Mouse (Mus musculus) natural killer cell, adult 2 months (primary cell): ENCODE results near the gene Sik2.

Source experiments
- DNase-seq, 2 experiments: peaks; one replicate each; pipeline ENCODE4 v3.0.0; 2022; ENCODE audit warnings: low spot score in 2 of 2

Gene Sik2

DNA sequence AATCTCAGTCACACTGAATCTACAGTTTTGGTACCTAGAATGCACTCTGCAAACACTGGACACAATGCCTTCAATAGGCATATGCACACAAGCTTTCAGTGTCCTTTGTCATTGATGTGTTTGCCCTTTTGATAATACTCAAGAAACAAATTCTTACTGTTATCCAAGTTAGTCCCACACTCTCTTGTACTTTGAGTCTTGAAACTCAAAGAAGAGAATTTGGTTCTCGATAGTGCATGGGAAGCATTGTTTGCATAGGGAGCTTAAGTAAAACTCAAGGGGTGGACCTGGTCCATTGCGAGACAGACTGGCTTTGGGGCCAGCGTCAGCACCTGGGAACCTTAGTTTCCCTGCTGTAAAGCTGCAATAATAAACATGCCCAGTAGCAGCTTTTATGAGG is 90.7 kb downstream of the Sik2 start:
- no peak for DNase-seq

DNA sequence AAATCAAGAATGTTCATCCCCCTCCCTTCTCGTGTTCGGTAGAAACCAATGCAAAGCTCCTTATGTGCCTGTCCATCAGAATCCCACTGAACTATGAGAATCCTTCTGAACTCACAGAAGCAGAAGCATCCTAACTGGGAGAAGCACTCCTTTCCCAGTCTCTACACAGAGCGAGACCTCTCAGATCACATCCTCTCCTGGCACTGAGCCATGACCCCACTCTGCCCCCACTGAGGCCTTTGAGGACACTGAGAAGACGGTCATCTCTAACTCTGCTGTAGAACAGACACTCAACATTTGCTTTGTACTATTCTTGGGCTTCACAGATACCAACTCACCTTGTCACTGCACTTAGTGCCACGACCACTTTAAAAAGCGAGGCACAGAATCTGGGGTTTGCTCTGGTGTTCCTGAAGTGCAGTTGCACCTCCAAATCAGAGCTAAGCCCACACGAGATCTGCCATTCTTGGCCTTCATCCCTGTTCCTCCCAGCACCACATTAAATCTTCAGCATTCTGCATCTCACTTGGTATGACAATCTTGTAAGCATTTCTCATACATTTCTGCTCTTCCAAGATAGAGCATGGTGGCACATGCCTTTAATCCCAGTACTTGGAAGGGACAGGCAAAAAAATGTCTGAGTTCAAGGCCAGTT is 96.9 kb downstream of the Sik2 start:
- no peak for DNase-seq

DNA sequence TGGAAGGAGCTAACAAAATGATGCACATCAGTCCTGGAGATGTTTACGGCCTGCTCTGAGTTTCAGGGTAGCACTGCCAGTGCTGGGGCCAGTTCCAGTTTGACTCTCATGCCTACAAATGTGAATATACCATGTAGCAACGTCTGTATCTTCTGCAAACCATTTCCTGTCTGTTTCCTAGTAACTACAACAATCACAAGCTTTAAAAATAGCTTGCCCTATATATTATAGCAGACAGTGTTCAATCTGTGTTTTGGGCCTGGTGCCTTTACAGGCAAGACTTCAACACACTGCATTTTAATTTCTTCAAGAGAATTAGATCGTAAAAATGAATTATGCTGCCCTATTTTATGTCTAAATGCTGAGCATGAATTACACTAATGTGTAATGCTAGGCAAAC is 103.6 kb downstream of the Sik2 start:
- peak; percentile 6 to 27 for DNase-seq

DNA sequence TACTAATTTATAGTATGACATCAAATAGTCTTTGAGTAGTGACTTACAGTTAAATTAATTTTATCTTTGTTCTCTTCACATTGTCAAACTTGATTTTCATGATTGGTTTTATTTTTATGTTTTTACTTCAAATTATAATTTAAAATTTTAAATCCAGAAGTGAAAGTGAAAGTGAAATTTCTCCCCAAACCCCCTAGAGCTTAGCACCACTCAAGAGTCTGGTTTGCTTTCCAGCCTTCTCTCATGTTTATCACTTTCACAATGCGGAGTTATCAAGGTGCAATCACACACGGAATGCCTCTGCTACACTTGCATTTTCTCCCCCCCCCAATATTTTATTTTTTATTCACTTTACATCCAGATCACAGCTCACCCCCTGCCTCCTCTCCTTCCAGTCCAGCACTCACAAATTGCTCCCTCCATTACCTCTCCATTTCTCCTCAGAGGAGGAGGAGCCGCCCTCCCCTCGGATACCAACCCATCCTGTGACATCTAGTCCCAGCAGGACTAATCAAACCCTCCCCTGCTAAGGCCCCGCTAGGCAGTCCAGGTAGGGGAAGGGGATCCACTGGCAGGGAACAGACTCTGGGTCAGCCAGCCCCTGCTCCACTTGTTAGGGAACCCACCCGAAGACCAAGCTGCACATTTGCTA is 104.6 kb downstream of the Sik2 start:
- no peak for DNase-seq

DNA sequence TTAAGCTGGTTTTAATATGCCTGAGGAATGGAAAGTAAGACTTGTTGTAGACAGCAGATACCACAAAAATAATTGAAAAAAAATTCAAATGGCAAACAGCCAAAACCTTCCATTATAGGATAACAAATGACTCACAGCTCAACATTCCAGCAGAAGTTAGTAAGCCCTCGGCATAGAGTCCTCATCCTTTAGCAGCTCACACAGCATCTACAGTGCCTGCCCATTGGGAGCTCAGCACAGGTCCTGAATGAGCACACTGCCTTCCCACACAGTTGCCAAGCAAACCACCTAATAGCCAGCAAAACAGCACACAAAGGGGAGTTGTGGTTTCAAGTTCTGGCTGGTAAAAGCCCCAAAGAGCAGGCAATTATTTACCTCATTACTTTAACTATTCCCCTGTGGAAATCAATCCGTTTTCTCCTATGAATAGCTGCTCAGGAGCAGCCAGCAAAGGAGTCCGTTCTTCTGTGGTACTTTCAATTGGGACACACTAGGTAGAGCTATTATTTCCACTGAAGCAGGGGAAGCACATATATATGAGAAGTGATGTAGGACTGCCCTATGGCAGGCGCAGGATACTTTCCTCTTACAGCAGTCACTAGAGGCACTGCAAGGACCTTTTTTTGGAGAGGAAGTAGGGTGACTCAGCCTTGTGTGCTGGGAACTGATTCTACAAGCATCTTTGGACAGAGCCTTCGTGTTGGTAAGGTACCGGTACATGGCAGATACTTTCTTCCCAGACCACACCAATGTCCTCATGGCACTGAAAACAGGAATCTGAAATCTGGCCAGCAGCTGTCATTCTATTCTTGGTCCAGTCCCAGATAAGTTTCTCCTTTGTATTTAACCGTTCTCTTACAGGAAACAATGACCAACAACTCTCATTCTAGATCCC is 108.6 kb downstream of the Sik2 start:
- DNase-seq, result no peak

DNA sequence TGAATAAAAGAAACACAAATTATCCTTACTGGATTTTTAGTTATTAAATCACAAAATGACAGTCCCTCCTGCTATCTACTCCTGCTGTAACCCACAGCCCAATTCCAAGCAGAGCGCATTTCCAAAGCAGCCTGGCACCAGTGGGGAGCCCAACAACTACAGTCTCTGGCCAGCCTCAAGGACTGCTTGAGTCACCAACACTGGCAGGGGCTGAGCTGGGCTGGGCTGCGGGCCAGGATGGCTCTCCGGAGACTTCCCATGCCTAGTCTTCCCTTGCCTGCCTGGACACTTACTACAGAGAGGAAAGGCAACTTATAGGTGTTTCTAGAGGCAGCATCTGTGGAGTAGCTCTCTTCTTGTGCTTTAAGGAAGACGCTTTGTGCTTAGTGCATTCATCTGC is 115.2 kb downstream of the Sik2 start:
- no peak for DNase-seq

DNA sequence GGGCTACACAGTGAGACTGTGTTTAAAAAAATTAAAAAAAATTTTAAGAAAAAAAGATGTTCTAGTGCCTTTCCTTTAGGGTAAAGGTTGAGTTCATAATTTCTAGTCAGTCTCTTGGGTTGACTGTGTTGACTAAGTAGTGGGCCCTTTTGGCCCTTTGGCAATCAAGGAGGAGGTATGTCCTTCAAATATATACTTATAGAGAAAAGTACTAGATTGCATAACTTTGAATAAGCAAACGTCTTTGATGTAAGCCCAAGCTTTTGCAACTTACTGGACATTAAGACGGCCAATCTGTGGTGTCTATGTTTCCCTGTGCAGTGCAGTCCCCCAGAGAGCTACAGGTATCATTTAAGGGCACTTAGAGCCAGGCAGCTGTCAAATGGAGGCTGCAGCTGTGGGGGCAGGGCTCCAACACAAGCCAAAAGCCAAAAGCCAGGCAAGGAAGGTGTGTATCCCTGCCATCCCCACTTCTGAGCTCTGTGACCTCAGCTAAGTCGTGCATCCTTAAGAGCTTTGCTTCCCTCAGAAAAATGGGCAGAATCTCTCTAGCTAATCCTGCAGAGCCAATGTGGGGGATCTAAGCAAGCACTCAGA is 118.3 kb downstream of the Sik2 start:
- DNase-seq, result no peak

DNA sequence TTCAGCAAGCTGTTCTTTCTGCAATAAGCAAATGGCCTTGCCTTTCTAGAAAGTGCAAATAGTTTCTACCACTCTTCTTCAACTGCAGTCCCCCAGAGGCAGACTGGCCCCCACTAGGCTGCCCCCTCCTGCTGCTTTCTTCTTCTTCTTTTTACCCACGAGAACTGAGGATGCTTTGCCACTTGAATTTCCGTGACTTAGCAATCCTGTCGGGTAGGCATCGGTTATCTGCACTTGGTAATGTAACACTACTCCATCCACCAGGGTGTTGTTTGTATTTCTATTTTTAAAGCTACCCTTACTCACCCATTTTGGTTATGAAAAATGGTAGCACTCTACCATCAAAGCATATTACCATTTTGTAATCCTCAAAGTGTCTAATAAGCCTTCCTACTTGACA is 118.9 kb downstream of the Sik2 start:
- no peak for DNase-seq

DNA sequence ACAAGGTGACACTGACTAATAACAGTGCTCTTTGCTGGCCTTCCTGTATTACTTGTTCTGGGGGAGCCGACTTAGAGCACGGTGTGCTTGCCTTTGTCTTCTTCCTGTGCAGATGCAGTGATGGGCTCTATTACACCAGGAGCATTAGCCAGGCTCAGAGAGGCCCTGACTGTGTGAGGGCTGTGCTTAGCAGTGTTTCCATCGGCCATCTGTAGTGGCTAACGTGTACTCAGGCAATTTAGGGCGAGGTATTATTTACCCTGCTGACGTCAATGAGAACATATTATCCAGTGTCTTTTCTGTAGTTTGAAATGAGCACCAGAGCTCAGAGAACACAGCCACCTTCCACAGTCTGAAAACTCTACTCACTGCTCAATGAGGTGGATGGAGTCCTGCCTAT is 119.7 kb downstream of the Sik2 start:
- no peak for DNase-seq

DNA sequence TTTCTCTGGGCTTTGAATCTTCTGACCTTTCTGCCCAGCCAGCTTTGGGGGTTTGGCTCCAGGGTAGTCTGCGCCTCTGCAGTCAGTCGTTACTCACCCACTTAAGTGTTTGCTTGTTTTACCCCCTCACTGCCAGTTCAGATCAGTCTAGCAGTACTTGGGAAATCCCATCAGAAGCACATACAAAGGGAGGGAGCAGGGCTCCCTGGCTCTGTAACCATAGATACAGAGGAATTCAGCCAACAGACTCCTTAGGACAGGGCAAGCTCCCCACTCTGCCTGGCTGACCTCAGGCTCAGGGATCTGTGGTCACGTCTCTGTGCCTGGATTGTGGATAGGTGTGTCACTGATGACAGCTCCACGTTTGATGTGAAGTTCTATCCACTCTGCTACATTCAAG is 121.5 kb downstream of the Sik2 start:
- no peak for DNase-seq

DNA sequence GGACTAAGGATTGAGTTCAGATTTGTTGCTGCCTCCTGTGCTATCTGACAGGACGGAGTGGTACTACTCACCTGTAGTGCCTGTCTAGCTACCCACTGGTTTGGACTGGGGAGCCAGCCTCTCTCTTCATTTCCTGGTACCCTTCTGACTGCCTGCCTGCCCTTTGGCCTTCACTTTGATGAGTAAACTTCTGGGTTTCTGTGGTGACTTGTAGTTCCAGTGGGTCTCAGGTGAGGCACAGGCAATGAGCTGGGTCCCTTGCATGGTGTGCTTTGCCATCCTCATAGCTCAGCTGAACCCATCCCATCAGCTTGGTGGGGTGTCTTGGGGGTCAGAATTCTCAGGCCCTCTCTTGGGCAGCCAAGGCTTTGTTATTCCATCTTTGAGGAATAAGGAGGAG is 122.0 kb downstream of the Sik2 start:
- DNase-seq, result no peak

DNA sequence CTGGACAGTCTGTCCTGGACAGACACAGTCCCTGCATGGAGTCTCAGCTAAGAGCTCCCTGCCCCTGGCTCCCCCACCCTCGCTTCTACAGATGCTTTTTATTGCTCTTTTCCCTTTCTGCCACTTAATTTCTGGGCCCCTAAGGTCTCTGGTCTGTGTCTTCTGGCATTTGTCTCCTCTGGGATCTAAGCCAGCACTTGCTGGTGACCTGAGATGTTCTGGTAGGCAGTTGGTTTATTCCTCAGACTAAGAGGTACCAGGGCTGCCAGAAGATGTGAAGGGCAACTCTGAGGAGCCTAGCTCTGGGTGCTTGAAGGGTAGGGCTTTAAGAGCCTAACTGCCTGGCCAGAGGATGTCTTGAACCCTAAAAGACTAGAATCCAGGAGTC is 123.3 kb downstream of the Sik2 start:
- no peak for DNase-seq

DNA sequence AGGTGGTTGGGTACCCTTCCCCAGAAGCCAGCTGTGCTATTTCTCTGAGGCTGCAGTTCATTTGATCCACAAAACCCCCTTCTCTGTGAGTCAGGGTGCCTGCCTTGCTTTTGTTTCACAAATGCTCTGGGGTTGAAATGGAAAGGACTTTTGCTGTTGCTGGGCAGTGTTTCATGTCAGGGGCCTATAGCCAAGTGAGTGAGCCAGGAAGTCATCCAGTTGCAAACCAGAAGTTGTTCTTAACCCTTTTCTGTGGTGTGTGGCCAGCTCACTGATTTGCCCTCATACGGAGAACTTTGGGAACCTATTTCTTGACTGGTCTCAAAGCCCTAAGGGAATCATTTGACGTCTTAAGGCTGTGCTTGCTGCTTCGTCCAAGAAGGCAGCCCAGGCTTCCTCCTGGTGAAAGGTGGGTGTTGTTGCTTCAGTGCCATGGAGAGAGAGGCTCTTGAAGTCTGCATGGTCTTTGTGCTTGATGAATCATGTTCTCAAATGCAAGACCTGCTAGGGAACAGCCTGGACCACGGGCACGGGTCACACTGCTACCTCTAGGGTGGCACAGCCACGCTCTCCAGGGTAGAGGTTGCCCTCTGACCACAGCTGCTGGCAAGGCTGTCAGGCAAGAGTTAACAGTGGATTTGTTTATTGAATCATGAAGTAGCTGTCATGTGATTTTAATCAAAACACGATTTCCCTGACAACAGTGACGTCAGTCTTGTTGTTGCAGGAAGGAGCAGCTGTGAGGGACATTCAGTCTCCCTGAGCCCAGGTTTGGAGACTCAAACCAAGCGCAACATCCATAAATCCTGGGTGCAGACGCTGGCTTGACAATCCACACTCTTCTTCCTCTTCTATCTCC is 123.9 kb downstream of the Sik2 start:
- peak; percentile 7 to 17 for DNase-seq

DNA sequence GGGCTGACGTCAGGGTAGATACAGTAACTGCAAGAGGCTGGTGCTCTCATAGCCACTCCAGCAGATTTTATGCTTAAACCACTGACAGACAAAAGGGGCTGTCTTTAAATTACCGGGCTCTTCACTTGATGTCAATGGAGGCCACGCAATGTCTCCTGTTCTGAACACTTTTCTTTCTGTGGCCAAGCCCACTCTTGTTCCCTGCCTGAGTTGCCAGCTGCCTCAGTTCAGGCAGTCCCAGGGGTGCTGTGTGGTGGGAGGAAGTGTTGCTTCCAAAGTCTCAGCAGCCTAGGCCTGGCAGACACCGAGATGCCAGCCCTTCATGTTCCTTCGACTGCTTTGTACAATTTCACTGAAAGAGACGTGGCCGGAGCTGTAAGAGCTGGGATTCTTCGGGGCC is 124.8 kb downstream of the Sik2 start:
- DNase-seq, result no peak

DNA sequence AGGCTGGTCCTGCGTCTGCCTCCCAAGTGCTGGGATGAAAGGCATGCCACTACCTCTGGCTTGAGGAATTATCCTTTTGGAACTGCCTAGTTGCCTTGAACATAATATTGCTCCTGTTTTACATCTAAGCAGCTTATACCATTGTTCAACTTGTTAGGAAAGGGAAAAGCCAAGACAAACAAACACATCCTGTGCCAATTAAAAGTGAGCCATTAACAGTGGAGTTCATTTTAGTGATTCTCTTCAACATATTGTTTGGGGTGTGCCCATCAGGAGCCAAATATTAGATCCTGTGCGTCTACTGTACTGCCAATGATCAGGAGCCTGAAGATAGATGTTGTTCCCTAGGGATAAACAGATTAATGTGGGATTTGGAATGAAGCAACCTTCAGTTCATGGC is 126.7 kb downstream of the Sik2 start:
- no peak for DNase-seq

DNA sequence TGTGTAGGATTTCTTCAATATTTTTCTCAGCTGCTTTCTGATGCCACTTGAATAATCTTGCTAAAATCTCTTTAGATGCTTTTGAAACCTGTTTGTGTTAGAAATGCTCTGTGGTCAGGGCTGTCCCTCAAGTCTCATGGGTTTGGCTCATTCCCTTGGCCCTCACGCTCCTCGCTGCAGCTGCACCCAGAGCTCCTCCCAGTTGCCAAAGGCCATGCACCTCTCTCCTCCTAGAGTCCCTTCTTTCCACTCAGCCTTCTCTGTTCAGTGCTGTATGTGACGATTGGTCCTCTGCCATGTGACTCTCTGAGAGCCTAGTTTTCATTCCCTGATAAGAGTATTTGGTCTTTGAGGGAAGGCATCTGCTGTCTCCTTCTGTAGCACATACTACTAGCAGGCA is 131.4 kb downstream of the Sik2 start:
- DNase-seq, result no peak

DNA sequence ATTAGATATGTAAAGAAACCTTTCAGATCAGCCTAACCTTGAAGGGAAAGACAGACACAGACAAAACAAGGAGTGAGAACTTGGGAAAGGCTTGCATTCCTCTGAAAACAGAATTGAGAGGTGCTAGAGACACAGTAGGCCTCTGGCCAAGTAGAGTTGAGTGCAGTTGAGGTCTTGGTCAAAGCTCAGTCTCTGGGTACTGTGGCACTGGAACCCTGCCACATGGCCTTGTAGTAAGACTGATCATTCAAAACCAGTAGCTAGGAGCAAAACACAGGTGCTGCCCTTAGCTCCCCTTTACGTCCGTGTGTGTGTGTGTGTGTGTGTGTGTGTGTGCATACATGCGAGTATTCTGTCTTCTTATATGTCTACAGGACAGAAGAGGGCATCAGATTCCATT is 132.6 kb downstream of the Sik2 start:
- DNase-seq, result no peak

DNA sequence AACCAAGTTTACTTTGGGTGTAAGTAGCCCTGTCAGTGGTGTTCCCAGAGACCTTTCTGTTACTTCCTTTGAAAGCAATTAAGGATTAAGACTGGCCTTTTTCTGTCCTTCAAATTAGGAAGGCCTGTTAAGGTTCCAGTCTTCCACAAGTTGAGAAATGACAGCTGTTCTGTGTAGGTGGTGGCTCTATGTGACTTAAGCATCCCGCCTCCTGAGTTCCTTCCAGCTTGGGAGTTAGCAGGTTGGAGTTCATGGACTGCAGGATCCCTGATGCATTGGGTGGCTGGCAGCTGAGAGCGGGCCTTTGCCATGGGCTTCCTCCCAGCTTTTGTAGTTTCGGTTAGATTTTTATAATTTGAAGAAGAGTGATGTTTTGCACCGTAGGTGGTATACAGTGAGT is 133.4 kb downstream of the Sik2 start:
- no peak for DNase-seq

DNA sequence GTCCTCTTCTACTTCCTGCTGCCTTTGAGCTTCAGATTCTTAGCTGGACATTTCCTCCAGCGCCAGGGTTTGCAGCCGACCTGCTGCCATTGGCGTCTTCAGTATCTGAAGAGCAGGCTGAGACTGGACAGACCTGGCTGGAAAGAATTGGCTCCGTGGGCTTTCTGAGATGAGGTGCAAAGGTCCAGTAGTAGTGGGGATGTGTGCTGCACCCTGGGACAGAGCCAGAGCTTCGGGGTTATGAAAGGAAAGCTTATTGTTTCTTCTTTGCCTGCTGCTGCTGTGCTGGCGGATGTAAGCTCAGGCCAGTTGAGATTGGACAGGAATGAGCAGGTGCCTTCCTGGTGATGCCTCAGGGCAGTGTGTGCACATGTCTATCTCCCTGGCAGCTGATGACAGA is 134.8 kb downstream of the Sik2 start:
- no peak for DNase-seq

DNA sequence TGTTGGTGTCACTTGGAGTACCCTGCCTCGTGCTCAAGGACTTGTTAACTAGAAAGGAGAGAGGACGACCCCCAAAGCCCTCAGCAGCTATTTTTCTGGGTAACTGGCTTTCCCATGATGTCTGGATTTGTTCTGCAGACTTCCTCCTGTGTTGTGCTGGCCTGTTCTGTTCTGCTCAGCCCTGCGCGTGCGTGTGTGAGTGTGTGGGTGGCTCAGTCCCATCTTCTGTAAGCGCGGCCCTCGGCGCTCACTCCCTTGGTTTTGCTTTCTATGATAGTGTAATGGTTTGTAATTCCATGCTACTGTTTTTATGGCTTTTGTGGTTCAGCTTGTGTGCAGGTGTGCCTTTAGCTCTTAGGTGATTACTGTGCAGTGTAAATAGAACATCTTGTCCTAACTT is 135.7 kb downstream of the Sik2 start:
- DNase-seq, result no peak

DNA sequence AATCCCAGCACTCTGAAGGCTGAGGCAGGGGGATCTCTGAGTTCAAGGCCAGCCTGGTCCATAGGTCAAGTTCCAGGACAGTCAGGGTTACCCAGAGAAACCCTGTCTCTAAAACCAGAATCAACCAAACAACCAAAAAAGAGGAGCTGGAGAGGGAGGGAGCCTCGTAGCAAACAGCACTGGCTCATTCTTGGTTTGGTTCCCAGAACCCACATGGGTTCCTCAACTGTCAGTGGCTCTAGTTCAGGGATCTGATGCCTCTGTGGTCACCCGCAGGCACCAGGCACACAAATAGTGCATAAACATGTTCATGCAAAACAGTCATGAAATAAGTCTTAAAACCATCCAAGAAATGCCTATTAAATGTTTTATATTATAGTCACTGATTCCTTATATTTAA is 140.7 kb downstream of the Sik2 start:
- no peak for DNase-seq

DNA sequence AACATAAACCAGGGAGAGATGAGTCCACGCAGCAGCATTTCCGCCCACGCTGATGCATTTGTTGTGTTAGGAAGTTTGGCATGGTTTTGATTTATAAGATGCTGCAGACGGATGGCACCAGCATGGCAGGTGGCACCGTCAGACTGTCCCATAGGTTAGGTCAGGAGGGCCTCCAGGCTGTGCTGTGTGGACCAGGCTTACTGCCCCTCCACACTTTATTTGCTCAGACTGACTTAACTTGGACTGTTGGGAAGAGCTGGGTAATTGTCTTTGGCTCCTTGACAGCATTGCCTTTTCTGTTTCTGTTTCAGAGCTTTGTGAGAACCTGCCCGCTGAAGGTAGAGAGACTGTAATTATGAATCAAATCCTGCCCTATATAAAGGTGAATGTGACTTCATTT is 141.9 kb downstream of the Sik2 start:
- no peak for DNase-seq
